ENCODE assay signal across 18 mouse cellular contexts in genomic region chr17:78041204-78041603, GRCm38 (mm10).
A peak's percentile ranks its signal among the peaks of the same experiment; 100 is the strongest.
DNase-seq lines count a peak whose midpoint lies in the region; ATAC-seq and TF ChIP-seq lines count a peak whose summit lies in the region.
"Had no signal": no experiment of that assay in that cellular context is flagged by ENCODE, and none has a peak within 500 bp of the region (broad histone marks: within the 10 kb centered on the region; RNA-seq: fewer than 3 reads in every experiment).

No protein-coding gene starts in this region.

- H3K4me3 ChIP-seq in lung, adult 2 months (replicated peaks; ENCODE audit: extremely low read depth, low read depth, low read length), result no peak overlapping the region
- H3K4me3 ChIP-seq in lung, postnatal 0 days (ENCODE audit: low read depth, low read length), result no peak overlapping the region
- no peak overlapping the region for H3K4me3 ChIP-seq in ES-E14 (ENCODE audit: insufficient read depth in 1 of 2, low read depth in 1 of 2, low read length in 2 of 2, poor library complexity in 1 of 2, severe bottlenecking in 1 of 2)
- H3K4me3 ChIP-seq: erythroblast, embryonic 14.5 days; heart, embryonic 12.5 days; hindbrain, embryonic 13.5 days; liver, embryonic 15.5 days; midbrain, embryonic 13.5 days; neural tube, embryonic 12.5 days had no signal

- H3K4me1 ChIP-seq in lung, adult 2 months (ENCODE audit: control insufficient read depth, insufficient read depth, low read length), result no peaks in the 10 kb centered on the region
- H3K4me1 ChIP-seq in lung, postnatal 0 days (ENCODE audit: insufficient read depth, low read depth, low read length), result no peaks in the 10 kb centered on the region
- H3K4me1 ChIP-seq in ES-E14 (ENCODE audit: control insufficient read depth in 2 of 2, insufficient read depth in 2 of 2, low read length in 2 of 2, poor library complexity in 1 of 2), result no peaks in the 10 kb centered on the region
- H3K4me1 ChIP-seq: heart, embryonic 12.5 days; hindbrain, embryonic 13.5 days; liver, embryonic 15.5 days; midbrain, embryonic 13.5 days; neural tube, embryonic 12.5 days had no signal

- H3K36me3 ChIP-seq in lung, postnatal 0 days (ENCODE audit: insufficient read depth, low read length), result no peaks in the 10 kb centered on the region
- H3K36me3 ChIP-seq in ES-E14 (ENCODE audit: control insufficient read depth, insufficient read depth, low read length, poor library complexity, severe bottlenecking), result no peaks in the 10 kb centered on the region
- H3K36me3 ChIP-seq: heart, embryonic 12.5 days; hindbrain, embryonic 13.5 days; liver, embryonic 15.5 days; midbrain, embryonic 13.5 days; neural tube, embryonic 12.5 days had no signal

- no peaks in the 10 kb centered on the region for H3K9me3 ChIP-seq in lung, postnatal 0 days (ENCODE audit: low read length)
- H3K9me3 ChIP-seq in ES-E14 (ENCODE audit: control insufficient read depth, insufficient read depth, low read depth, low read length), result no peaks in the 10 kb centered on the region
- H3K9me3 ChIP-seq: hindbrain, embryonic 13.5 days; liver, embryonic 15.5 days; midbrain, embryonic 13.5 days; neural tube, embryonic 12.5 days had no signal

- no peak for TF ChIP-seq POLR2A in lung, adult 2 months (IDR thresholded peaks at IDR 0.05; ENCODE audit: borderline replicate concordance, extremely low read depth, low read depth, low read length)

- no peak overlapping the region for H3K9ac ChIP-seq in lung, postnatal 0 days (replicated peaks; ENCODE audit: low read depth)
- no peak overlapping the region for H3K9ac ChIP-seq in ES-E14 (ENCODE audit: insufficient read depth, low read depth, low read length, poor library complexity, severe bottlenecking)
- H3K9ac ChIP-seq: heart, embryonic 12.5 days; hindbrain, embryonic 13.5 days; liver, embryonic 15.5 days; midbrain, embryonic 13.5 days; neural tube, embryonic 12.5 days had no signal

- H3K27me3 ChIP-seq in lung, postnatal 0 days (replicated peaks; ENCODE audit: insufficient read depth, low read length), result no peaks in the 10 kb centered on the region
- H3K27me3 ChIP-seq: heart, embryonic 12.5 days; hindbrain, embryonic 13.5 days; liver, embryonic 15.5 days; midbrain, embryonic 13.5 days; neural tube, embryonic 12.5 days had no signal

- no peak overlapping the region for H3K4me2 ChIP-seq in lung, postnatal 0 days (replicated peaks; ENCODE audit: low read depth, low read length)
- H3K4me2 ChIP-seq: heart, embryonic 12.5 days; hindbrain, embryonic 13.5 days; liver, embryonic 15.5 days; midbrain, embryonic 13.5 days; neural tube, embryonic 12.5 days had no signal

- intact Hi-C loops in heart, postnatal 14 days (cut with DNase I), result no loop called here

- H3K27ac ChIP-seq in lung, postnatal 0 days (ENCODE audit: low read length), result no peak overlapping the region
- no peak overlapping the region for H3K27ac ChIP-seq in ES-E14 (ENCODE audit: insufficient read depth, low read depth, low read length, poor library complexity, severe bottlenecking)
- H3K27ac ChIP-seq: hindbrain, embryonic 13.5 days; liver, embryonic 15.5 days; midbrain, embryonic 13.5 days; neural tube, embryonic 12.5 days had no signal

- WGBS in lung, adult 2 months, result 79% methylated on average over 4 of the region's 4 CpGs
- WGBS in lung, postnatal 0 days, result 78% methylated on average over 4 of the region's 4 CpGs

- TF ChIP-seq CTCF in lung, adult 2 months (IDR thresholded peaks at IDR 0.05; ENCODE audit: insufficient read depth, low read length), result 0 out of 2 replicates have a peak, but pooled peaks have one; percentile 4
- TF ChIP-seq CTCF in lung, postnatal 0 days (IDR thresholded peaks at IDR 0.05), result no peak

- TF ChIP-seq EP300 in lung, postnatal 0 days (IDR thresholded peaks at IDR 0.05), result no peak

- DNase-seq in lung, adult 2 months, result no peak
- no peak for DNase-seq in lung, postnatal 0 days (ENCODE audit: low spot score)
- DNase-seq in ES-E14 (ENCODE audit: low read depth, low spot score) (peak; percentile 25), WW6 (ENCODE audit: low read depth, low spot score) (peak; percentile 7)
- peak; percentile 43 for DNase-seq in thymus, postnatal 4 days
- DNase-seq in gastrocnemius, postnatal 4 days (ENCODE audit: low spot score in 2 of 2), result no peak
- DNase-seq in heart, postnatal 14 days, result no peak
- DNase-seq: cerebellum, adult 2 months; cerebellum, postnatal 36 days; lung, postnatal 10 days; right cerebral cortex, adult 18-20 months had no signal

- ATAC-seq in lung, postnatal 0 days, result no peak
- ATAC-seq: inflammation-experienced regulatory T-cells, adult 6 months; midbrain, embryonic 13.5 days had no signal

- in situ Hi-C loops in ES-E14 (cut with MboI; ENCODE audit: low sequenced_read_pairs in 2 of 2, unreplicated experiment in 2 of 2), result loop anchor here (10.0 to 25.0 kb wide), 2 partner anchors 414 to 421 kb away; no protein-coding TSS in a partner anchor

TF ChIP-seq in ES-E14, 5 proteins besides CTCF, POLR2A, EP300 and RAD21:
- no peak for TF ChIP-seq ZNF384 (IDR thresholded peaks at IDR 0.05; ENCODE audit: low read depth, low read length)
- no peak for TF ChIP-seq HCFC1 (IDR thresholded peaks at IDR 0.05; ENCODE audit: borderline replicate concordance, insufficient read depth, low read length)
- no peak for TF ChIP-seq MAFK (IDR thresholded peaks at IDR 0.05; ENCODE audit: insufficient read depth, low read depth, low read length)
- no peak for TF ChIP-seq ZC3H11A (IDR thresholded peaks at IDR 0.05; ENCODE audit: borderline replicate concordance, low read depth, low read length)
- TF ChIP-seq CHD2 (IDR thresholded peaks at IDR 0.05; ENCODE audit: low read depth, low read length), result no peak

Comparison
In these comparisons a context has a peak if more than half of its experiments do, and no peak if none do; other contexts are left out.
1. DNase-seq: peak in ES-E14 (single experiment), WW6 (single experiment) and thymus, postnatal 4 days (single experiment); none in lung, adult 2 months (single experiment), lung, postnatal 0 days (single experiment), gastrocnemius, postnatal 4 days (0 of 2) and heart, postnatal 14 days (0 of 2).